Mouse (Mus musculus): ENCODE results near the gene Hacd2. TPM values are rescaled to one million over a fixed set of nuclear protein-coding genes. Genes with fewer than 3 reads are reported as not detected.

The Hacd2 gene
- 10 to 100 TPM; 33.2 to 50.3 TPM for total RNA-seq (2021)
- long read RNA-seq, experiment 1, partial matches to known transcripts: 2 of 8 reads
- long read RNA-seq, experiment 1, other reads (novel, unspliced or antisense): 4 of 8 reads
- long read RNA-seq, experiment 2, partial matches to known transcripts: 1 of 7 reads
- long read RNA-seq, experiment 2, other reads (novel, unspliced or antisense): 3 of 7 reads

DNA sequence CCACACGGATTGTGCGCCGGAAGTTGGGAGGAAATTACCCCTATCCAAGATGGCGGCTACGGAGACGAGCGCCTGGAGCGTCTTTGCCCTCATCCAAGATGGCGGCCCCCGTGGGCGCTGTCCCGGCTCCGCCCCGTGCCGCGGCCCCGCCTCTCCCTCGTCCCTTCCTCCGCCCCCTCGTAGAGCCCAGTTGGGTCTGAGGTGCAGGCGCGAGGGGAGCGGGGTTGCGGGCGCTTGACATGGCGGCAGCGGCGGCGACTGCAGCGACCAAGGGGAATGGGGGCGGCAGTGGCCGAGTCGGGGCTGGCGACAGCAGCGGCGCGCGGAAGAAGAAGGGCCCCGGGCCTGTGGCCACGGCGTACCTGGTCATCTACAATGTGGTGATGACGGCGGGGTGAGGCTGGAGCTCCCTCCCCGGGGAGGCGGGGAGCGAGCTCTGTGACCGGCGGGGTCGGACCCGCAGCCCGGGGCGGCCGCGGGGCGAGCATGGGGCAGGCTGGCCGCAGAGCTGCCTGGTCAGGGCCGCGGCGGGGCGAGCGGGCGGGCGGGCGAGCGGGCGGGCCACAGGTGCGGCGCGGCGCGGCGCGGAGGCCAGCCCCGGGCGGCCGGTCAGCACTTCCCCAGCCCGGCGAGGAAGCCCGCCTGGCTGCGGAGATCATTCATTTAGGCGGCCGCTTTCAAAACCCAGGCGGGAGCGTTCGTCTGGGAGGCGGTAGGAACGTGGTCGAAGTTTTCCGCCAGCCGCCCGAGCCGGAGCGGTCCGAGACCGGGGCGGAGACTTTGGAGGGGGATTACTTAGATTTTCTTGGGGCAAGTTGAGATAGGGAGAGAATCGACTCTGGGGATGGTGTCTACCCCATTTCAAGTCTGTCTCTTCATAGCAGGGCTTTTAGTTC, at the start of gene Hacd2:
Hacd2 (plus strand) TSS at position 187 of the 896 bp plus-strand sequence.
- DNase-seq: peak; percentile 98

DNA sequence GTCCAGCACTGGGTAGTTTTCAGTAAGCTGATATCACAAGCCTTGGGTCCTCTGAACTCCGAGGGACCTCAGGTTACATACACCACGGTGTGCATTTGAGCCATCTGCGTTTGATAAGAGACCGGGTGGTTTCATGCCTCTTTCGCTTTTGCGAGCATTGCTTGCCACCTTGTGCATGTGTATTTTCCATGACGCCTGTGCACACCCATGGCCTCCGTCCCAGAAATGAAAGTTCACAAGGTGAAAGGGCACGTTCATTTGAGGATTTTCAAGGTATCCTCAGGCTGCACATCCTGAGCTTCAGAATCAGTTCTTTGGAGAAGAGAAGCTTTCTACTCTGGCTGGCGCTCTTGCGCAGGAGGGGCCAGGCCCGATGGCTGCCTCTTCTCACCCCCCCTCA, 49.8 kb upstream of the Hacd2 start:
- DNase-seq: peak; percentile 64

DNA sequence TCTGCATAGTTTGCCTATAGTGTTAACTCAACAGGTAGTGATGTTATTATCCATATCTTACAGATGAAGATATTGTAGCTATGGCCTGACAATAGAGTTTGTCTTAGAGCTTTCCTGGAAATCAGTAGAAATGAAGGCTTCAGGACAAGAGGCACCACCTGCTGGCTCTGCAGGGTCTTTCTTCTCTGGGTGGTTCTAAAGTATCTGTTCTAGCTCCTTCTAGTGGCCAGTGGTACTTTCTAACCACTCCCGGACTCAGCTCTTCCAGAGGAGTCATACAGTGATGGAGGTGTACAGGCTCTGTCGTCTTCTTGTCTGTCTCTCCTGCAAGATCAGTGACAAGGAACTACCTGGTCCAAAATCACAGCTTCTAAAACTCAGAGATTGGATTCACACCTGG, 46.7 kb upstream of the Hacd2 start:
- no peak for DNase-seq

DNA sequence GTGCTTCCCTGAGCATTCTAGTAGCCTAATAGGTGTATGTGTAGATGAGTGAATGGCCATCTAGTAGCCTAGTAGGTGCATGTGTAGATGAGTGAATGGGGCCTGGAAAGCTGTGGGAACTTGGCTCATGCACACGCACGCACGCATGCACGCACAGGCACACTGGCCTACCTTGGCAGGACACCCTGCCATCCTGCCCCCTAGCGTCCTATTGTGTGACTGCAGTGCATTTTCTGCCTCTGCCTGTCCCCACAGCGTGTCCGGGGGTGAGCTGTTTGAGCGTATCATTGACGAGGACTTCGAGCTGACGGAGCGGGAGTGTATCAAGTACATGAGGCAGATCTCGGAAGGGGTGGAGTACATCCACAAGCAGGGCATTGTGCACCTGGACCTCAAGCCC, 45.6 kb upstream of the Hacd2 start:
- peak; percentile 45 for DNase-seq

DNA sequence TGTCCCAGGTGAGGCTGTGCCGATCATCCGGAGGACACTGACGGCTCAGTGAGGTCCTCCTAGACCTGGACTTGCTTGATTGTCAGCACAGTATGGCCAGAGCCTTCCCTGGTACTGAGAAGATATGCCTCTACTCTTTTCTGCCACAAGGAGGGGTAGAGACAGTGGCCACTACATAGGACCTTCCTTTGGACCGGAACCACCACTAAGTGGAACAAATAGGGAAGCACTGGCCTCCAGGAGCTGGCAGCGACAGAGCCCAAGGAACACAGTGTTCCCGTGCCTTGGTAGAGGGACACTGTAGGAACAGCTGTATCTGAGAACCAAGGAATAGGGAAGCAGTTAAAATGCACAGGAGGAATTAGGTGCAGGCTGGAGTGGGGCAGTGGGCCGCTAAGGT, 44.2 kb upstream of the Hacd2 start:
- DNase-seq: no peak

DNA sequence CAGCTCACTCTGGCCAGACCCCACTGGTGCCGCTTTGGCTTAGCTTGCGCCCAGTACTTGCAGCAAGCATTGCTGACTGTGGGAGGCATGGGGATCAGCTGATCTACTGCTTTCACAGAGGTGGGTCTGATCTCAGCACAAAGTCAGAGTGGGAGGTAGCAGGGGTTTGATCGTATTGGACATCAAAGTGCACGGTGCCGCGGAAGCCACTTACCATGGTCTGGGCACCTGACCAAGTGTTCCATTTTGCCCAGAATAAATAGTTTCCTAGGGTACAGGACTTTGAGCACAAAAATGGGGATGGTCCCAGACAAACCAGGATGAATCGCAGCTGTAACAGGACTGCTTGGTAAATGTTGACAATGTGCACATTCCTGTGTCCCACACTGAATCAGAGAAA, 41.2 kb upstream of the Hacd2 start:
- no peak for DNase-seq

DNA sequence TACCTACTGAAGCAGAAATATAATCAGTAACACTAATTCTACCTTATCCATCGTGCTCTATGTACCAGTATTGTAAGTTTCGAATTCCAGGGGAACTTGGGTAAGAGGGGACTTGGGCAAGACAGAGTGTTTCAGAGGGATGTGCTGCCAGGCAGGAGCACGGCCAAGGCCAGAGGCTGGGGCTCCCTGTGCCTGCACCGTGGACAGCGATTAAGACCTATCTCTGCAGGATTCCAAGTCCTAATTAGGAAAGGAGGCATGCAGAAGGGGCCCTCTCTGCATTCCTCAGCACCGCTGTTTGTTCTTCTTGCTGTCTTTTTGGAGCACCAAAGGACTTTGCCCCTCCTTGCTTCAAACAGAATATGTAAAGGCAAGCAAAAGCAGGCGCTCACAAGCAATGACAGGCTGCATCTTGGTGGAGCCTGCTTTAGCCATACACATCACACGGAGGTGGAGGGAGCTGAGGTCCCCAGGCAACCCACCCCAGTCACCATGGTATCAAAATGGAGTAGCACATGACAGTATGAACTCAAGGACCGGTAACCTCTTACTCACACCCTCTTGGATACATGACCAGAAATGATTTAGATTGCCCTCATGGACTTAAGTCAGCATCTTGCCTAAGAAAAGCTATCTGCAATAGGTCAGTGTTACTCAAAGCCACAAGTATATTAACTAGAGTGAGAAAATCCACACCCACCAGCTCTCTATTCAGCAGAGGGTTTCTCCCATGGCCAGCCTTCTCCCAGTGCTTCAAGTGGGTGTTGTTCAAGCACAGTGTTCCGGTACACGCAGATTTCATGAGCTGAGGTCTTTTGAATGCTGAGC, 37.8 kb upstream of the Hacd2 start:
- no peak for DNase-seq

DNA sequence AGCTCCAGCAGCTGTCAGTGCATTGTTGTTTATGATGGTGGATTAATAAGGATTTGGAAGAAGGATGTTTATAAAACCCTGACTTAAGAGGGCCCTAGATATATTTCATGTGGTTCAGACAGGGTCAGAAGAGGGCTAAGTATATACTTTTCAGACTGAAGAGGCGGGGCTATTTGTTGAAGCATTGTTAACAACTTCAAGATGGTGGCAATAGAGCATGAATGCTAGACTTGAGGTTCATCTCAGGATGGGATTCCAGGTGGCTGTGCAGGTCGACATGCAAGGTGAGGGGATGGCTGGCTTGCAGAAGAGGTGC, 37.2 kb upstream of the Hacd2 start:
- DNase-seq: no peak

DNA sequence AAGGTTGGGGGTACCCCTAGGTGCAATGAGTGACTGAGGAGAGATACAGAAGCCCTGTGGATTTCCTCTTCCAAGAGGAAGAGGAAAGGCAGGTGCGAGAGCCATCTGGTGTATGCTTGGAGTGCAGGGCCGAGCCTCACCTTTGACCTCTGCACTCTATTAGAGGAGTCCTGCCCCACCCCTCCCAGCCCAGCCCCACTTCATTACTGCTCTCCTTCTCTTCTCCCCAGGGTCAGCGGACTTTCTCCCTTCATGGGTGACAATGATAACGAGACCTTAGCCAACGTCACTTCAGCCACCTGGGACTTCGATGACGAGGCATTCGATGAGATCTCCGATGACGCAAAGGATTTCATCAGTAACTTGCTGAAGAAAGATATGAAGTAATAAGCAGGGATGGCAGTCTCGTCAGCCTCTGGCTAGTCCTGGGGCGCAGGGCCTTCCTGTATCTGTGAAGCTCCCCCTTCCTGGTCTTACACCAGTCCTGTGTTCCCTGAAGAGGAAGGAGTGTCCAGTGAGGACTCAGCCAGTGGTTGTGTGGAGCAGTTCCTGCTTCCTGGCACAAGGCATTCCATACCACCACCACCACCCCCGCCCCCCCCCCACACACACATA, 35.9 kb upstream of the Hacd2 start:
- no peak for DNase-seq

DNA sequence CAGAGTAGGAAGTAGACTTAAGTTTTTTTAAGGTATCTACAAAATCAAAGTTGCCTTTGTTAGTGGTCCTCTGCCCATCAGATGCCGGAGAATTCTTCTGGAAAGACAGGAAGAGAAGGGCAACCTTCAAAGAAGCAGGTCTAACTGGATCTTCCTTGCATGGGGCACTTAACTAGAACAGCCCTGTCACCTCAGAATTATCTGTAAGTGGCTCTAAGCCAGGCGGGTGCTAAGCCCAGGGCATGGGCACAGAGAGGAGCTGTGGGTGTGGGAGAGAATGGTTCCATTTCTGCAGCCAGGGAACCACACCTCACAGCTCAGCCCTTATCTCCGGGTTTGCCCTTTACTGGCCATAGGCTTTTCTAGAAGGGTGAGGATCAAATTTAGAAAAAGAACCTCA, 30.9 kb upstream of the Hacd2 start:
- DNase-seq: no peak

DNA sequence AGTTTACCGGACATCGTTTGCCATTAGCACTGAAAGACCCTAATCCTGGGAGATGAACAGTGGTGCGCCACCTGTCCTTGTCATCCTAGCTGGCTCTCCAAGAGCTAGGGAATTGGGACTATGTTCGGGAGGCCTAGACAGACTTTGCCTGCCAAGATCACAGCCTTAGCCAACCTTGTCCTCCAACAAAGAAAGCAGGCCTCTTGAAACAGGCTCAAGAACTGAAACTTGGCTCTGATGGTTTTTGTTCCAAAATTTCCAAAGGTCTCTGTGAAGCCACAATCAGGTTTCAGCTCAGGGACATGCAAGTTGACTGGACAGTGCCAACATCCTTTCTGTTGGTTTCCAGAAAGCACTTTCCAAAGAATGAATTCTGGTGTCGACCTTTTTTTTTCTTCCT, 29.4 kb upstream of the Hacd2 start:
- peak; percentile 42 for DNase-seq

DNA sequence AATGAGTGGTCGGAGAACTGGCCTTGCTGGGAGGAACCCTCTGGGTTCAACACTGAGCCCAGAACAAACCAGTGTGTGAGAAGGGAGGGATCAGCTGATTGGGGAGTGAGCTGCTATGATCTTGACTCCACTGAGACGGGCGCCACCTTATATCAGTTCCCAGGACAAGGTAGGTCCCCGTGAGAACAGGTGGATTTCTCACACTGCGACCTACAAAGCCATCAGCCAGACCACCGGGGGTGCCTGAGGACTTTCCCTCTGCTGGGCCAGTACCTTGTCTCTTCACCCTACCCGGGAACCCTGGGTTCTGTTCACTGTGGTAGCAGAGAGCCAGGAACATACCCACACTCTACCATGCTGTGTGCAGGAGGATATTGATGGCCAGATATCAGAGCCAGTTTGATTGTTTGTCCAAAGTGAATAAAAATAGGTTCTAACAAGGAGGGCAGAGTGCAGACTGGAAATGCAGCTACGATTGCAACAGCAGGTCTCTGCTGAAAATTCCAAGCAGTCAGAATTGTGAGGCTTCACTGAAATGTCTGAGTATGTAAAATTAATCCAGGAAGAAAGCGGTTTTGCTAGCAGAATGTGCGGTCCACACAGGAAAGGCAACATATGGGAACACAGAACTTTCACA, 28.4 kb upstream of the Hacd2 start:
- no peak for DNase-seq

DNA sequence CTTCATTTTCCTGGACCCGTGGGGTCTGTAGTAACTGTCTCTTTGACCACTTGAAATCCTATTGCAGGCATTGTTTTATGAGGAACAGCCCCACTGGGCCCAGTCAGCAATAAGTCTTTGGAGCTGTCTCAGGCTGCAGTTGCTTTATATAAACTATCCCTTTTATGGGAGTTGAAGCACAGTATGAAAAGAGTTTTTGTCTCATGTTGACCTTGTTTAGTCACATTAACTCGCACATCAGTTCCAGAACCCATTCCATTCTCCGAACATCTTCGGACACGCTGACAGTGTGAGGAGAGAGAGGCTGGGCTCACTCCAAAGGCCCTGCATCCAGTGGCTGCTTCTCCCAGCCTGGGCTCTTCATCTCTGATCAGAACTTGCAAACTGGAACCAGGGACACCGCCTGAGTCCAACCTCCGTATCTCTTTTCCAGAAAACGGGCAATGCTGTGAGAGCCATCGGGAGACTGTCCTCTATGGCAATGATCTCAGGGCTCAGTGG, 27.5 kb upstream of the Hacd2 start:
- no peak for DNase-seq

DNA sequence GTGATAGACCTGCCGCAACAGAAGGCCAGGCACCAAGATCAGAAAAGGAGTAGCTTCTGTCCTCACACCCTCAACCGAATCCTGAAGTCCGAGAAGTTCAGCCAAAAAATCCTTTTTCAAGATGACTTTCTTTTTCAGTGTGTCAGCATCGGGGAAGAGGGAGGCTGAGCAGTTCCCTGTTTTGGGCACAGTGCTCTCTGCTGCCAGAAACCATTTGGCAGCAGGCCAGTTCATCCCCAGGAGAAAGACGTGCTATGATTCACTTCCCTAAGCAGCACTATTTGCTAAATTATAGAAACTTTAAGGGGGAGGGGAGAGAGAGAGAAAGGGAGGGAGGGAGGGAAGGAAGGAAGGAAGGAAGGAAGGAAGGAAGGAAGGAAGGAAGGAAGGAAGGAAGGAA, 26.1 kb upstream of the Hacd2 start:
- DNase-seq: peak; percentile 89

DNA sequence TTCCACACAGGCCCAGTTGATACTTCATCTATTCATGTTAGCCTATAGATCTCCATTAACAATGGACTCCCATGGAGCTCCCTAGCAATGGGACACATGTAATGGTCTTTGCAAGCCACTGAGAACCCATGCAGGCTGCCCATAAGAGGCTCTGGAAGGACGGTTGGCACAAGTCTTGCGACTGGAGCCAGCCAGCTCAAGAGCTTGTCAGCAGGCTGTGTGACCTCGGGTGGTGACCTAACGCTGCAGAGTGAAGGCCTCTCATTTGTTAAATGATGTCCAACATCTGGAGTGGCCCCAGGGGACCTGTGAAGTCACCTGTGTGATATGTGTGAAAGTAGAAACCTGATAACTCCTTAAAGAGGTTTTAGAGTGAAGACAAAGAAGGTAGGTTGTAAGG, 25.2 kb upstream of the Hacd2 start:
- peak; percentile 58 for DNase-seq

DNA sequence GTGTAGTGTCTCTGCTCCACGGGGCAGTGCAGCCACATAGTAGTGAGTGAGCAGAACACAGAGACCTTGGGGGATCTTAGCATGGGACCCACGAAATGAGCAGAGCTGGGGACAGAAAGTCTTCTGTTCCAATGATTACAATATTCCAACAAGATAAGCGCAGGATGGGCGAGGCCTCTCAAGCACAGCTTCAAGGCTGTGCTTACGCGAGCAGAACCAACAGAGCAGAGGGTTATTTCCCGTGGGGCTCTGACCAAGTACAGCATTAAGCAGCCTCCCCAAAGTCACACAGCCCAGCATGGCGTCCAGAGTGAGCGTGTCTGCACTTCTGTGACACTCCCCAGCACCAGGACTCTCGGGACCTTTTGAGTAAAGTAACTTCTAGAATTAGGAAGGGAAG, 24.7 kb upstream of the Hacd2 start:
- peak; percentile 40 for DNase-seq

DNA sequence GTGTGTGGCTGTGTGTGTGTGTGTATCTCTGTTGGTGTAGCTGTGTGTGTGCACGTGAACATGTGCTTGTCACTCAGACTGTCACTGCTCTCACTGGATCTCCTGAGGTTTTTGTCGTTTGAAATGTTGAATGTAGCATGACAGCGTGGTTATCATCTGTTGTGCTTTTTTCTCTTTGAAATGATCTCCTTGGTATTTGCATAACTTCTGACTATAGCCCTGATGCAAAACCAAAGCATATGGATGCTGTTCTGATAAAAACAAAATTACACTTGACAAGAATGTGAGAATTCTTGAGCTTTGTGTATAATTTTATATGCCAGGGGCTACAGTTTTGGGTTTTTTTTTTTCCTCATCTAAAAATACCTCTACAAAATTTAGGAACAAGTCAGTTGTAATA, 23.2 kb upstream of the Hacd2 start:
- DNase-seq: no peak

DNA sequence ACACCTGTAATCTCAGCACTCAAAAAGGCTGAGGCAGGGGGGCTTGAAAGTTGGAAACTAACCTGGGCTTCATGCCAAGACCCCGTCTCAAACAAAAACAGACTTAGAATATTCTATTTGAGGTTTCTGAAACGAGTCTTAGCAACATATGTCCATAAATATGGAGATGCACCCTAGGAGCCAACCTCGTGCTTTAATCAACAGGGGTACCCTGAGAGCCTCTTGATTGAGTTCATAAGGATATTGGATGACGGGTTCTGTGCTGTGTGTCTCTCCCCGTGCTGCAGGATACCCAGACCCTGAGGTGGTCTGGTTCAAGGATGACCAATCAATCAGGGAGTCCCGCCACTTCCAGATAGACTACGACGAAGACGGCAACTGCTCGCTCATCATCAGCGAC, 22.2 kb upstream of the Hacd2 start:
- no peak for DNase-seq

DNA sequence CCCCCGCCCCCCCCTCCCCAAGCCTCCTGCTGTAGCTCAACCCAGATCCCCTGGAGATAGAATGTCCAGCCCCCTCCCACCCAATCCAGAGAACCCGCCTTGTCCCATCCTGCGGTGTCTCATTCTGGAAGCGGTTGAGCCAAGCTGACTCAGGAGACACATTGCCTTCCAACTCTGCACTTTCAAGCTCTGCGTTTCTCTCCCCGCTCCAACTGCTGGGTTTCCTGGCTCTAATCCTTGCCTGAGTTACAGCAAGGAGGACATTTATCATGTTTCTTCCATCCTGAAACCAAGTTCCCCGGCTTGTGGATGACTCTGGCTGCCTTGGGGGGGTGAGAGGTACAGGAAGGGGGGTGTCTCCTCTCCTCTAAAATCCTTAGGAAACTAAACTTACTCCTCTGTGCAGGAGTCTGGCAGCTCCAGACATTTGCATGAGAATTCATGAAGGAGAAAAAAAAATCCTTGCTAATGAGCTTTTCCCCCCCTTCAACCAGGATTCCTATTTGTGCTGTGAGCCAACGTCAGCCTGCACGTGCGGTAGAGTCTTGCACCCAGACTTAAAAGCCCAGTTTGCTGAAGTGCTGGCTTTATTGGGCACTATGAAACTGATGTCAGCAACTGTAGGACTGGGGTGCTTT, 21.2 kb upstream of the Hacd2 start:
- DNase-seq: peak; percentile 51

DNA sequence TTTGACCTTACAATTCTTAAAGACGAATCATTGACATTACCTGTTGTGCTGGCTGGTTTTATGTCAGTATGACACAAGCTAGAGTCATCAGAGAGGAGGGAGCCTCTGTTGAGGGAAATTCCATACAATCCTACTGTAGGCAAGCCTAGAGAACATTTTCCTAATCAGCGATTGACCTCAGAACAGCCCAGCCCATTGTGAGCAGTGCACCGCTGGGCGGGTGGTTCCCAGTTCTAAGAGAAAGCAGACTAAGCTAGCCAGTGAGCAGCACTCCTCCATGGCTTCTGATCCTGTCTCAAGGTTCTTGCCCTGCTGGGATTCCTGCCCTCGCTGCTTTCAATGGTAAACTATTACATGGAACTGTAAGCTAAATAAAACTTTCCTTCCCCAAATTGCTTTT, 17.9 kb upstream of the Hacd2 start:
- no peak for DNase-seq

DNA sequence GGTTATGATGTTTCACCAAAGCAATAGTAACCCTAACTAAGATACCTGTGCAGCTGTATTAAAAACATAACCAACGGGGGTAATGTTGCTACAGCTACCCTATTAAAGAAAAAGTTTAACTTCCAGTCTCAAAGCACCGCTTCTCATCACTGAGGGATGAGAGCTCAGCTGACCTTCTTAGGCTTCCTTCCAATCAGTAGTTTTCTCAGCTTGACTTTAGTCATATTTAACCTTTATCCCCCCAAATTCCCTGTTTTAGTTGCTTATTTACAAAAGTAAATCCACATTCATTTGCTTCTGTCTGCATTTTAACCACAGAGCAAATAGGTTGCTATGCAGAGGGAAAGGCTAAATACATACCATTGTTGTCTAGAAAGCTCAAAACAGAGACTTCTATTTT, 17.5 kb upstream of the Hacd2 start:
- DNase-seq: no peak

DNA sequence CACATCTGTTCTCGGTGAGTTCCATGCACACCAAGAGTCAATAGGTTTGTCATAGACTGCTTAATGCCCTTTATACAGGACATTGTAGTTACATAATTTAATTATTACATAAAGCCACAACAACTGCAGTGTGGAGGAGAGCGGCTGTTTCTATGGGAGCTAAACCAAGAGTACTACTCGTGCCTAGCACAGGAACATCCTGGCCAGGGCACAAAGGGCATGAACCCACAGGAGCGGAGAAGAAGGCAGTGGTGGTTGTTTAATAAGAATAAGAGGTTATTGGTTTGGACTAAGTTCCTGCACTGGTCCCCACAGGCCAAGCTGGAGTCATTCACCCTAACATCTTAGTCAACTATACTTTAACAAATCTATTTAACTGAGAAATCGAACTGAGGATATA, 16.0 kb upstream of the Hacd2 start:
- DNase-seq: no peak

All from adrenal gland, postnatal 10 days (tissue).